Comparison of ENCODE assay signal across 10 mouse cellular contexts in genomic region chr5:120865336-120865860, GRCm38 (mm10). TPM values are rescaled to one million over a fixed set of nuclear protein-coding genes. Genes with fewer than 3 reads are reported as not detected.
DNase-seq lines count a peak whose midpoint lies in the region; ATAC-seq and TF ChIP-seq lines count a peak whose summit lies in the region.
"Had no signal": no experiment of that assay in that cellular context is flagged by ENCODE, and none has a peak within 500 bp of the region (broad histone marks: within the 10 kb centered on the region; RNA-seq: fewer than 3 reads in every experiment).

No protein-coding gene starts in this region.

- H3K9me3 ChIP-seq in forebrain, embryonic 14.5 days (replicated peaks; ENCODE audit: control insufficient read depth, low read length) = no peaks in the 10 kb centered on the region
- H3K9me3 ChIP-seq in forebrain, embryonic 12.5 days = no peaks in the 10 kb centered on the region
- H3K9me3 ChIP-seq: limb, embryonic 15.5 days had no signal

- peak; percentile 22 for DNase-seq in forebrain, embryonic 14.5 days (ENCODE audit: low spot score)
- no peak for DNase-seq in lung, adult 2 months
- no peak for DNase-seq in lung, postnatal 14 days
- DNase-seq in brain, embryonic 14.5 days (ENCODE audit: low read depth) = peak; percentile 39
- peak; percentile 5 for DNase-seq in retina, postnatal 7 days (ENCODE audit: low read depth, low spot score)
- no peak for DNase-seq in adrenal gland, postnatal 36 days
- no peak for DNase-seq in right cerebral cortex, postnatal 14 days

- 79% methylated on average over 3 of the region's 3 CpGs for WGBS in forebrain, embryonic 14.5 days
- WGBS in forebrain, embryonic 12.5 days = 71% methylated on average over 3 of the region's 3 CpGs
- WGBS in lung, adult 2 months = 66% methylated on average over 3 of the region's 3 CpGs

- H3K27me3 ChIP-seq in forebrain, embryonic 14.5 days (replicated peaks; ENCODE audit: control insufficient read depth, insufficient read depth, low read length) = no peaks in the 10 kb centered on the region
- no peaks in the 10 kb centered on the region for H3K27me3 ChIP-seq in forebrain, embryonic 12.5 days
- H3K27me3 ChIP-seq: limb, embryonic 15.5 days had no signal

- no peak overlapping the region for H3K4me2 ChIP-seq in forebrain, embryonic 14.5 days (ENCODE audit: low read length)
- H3K4me2 ChIP-seq in forebrain, embryonic 12.5 days = no peak overlapping the region
- H3K4me2 ChIP-seq: limb, embryonic 15.5 days had no signal

- H3K36me3 ChIP-seq in forebrain, embryonic 14.5 days (ENCODE audit: control insufficient read depth, insufficient read depth, low read length) = no peaks in the 10 kb centered on the region
- H3K36me3 ChIP-seq in forebrain, embryonic 12.5 days (replicated peaks) = no peaks in the 10 kb centered on the region
- H3K36me3 ChIP-seq: limb, embryonic 15.5 days had no signal

- H3K27ac ChIP-seq in forebrain, embryonic 14.5 days (ENCODE audit: low read depth, low read length) = no peak overlapping the region
- no peak overlapping the region for H3K27ac ChIP-seq in forebrain, embryonic 12.5 days
- H3K27ac ChIP-seq: limb, embryonic 15.5 days had no signal

- peak; percentile 28; the same call in 1 of the 2 replicates for TF ChIP-seq CTCF in lung, adult 2 months (IDR thresholded peaks at IDR 0.05; ENCODE audit: insufficient read depth, low read length)
- TF ChIP-seq CTCF in brain, embryonic 14.5 days (IDR thresholded peaks at IDR 0.05; ENCODE audit: borderline replicate concordance, extremely low read depth, insufficient read depth, insufficient read length) = peak; percentile 37; the same call in 1 of the 2 replicates

- ATAC-seq in forebrain, embryonic 14.5 days = no peak
- ATAC-seq in forebrain, embryonic 12.5 days (ENCODE audit: low FRiP score) = no peak

- H3K9ac ChIP-seq in forebrain, embryonic 14.5 days (ENCODE audit: low read length) = no peak overlapping the region
- no peak overlapping the region for H3K9ac ChIP-seq in forebrain, embryonic 12.5 days
- H3K9ac ChIP-seq: limb, embryonic 15.5 days had no signal

- H3K4me1 ChIP-seq in forebrain, embryonic 14.5 days (ENCODE audit: control insufficient read depth, insufficient read depth, low read length) = no peaks in the 10 kb centered on the region
- H3K4me1 ChIP-seq in forebrain, embryonic 12.5 days = no peaks in the 10 kb centered on the region
- H3K4me1 ChIP-seq in lung, adult 2 months (ENCODE audit: control insufficient read depth, insufficient read depth, low read length) = no peaks in the 10 kb centered on the region
- H3K4me1 ChIP-seq: limb, embryonic 15.5 days had no signal

- H3K4me3 ChIP-seq in forebrain, embryonic 14.5 days (ENCODE audit: low read depth, low read length) = no peak overlapping the region
- H3K4me3 ChIP-seq in forebrain, embryonic 12.5 days (replicated peaks) = no peak overlapping the region
- H3K4me3 ChIP-seq in lung, adult 2 months (replicated peaks; ENCODE audit: extremely low read depth, low read depth, low read length) = no peak overlapping the region
- H3K4me3 ChIP-seq: limb, embryonic 15.5 days had no signal

- no peak for TF ChIP-seq POLR2A in lung, adult 2 months (IDR thresholded peaks at IDR 0.05; ENCODE audit: borderline replicate concordance, extremely low read depth, low read depth, low read length)
- TF ChIP-seq POLR2A in brain, embryonic 14.5 days (IDR thresholded peaks at IDR 0.05; ENCODE audit: borderline replicate concordance, extremely low read depth, insufficient read depth, insufficient read length, poor library complexity, severe bottlenecking) = no peak

RNA-seq across cellular contexts. Expression of gene Oas1h, which starts 4.2 kb away (rescaled TPM):
- not detected in 2 replicates for polyA plus RNA-seq in forebrain, embryonic 14.5 days (2014; fragmentation: Nextera tagmentation; extraction: Ambion mirVana)
- not detected in 2 replicates for polyA plus RNA-seq in forebrain, embryonic 12.5 days (2016; fragmentation: Nextera tagmentation; extraction: Ambion mirVana)
- polyA plus RNA-seq in lung, adult 2 months (2012; rRNA removed) = not detected in 2 replicates
- not detected in 2 replicates for polyA plus RNA-seq in brain, embryonic 14.5 days (2012; rRNA removed)
- total RNA-seq in adrenal gland, postnatal 36 days (2021) = not detected
- polyA plus RNA-seq: limb, embryonic 15.5 days; spleen, adult 2 months had no signal

RNA-seq across cellular contexts. Expression of gene Oas1f, which starts 18.2 kb away (rescaled TPM):
- not detected in 2 replicates for polyA plus RNA-seq in forebrain, embryonic 14.5 days (2014; fragmentation: Nextera tagmentation; extraction: Ambion mirVana)
- not detected in 2 replicates for polyA plus RNA-seq in forebrain, embryonic 12.5 days (2016; fragmentation: Nextera tagmentation; extraction: Ambion mirVana)
- not detected in 2 replicates for polyA plus RNA-seq in lung, adult 2 months (2012; rRNA removed)
- not detected in 2 replicates for polyA plus RNA-seq in brain, embryonic 14.5 days (2012; rRNA removed)
- not detected for total RNA-seq in adrenal gland, postnatal 36 days (2021)
- polyA plus RNA-seq: spleen, adult 2 months had no signal

RNA-seq across cellular contexts. Expression of gene Oas1g, which starts 22.0 kb away (rescaled TPM):
- not detected in 2 replicates for polyA plus RNA-seq in forebrain, embryonic 14.5 days (2014; fragmentation: Nextera tagmentation; extraction: Ambion mirVana)
- not detected in 2 replicates for polyA plus RNA-seq in forebrain, embryonic 12.5 days (2016; fragmentation: Nextera tagmentation; extraction: Ambion mirVana)
- 1.4 and 1.6 TPM in 2 replicates for polyA plus RNA-seq in lung, adult 2 months (2012; rRNA removed)
- 0.10 and 0.16 TPM in 2 replicates for polyA plus RNA-seq in brain, embryonic 14.5 days (2012; rRNA removed)
- 1 to 10 TPM in 1 of 2 experiments, under 1 TPM in 1; 0.72 to 1.4 TPM for total RNA-seq in adrenal gland, postnatal 36 days (2021)

RNA-seq across cellular contexts. Expression of gene Oas1a, which starts 41.9 kb away (rescaled TPM):
- 0.41 and 0.80 TPM in 2 replicates for polyA plus RNA-seq in forebrain, embryonic 14.5 days (2014; fragmentation: Nextera tagmentation; extraction: Ambion mirVana)
- 0.41 and 0.72 TPM in 2 replicates for polyA plus RNA-seq in forebrain, embryonic 12.5 days (2016; fragmentation: Nextera tagmentation; extraction: Ambion mirVana)
- 6.0 and 7.2 TPM in 2 replicates for polyA plus RNA-seq in lung, adult 2 months (2012; rRNA removed)
- 0.32 and 0.56 TPM in 2 replicates for polyA plus RNA-seq in brain, embryonic 14.5 days (2012; rRNA removed)
- total RNA-seq in adrenal gland, postnatal 36 days (2021) = 1 to 10 TPM; 3.2 to 3.7 TPM

RNA-seq across cellular contexts. Expression of gene Oas1d, which starts 48.9 kb away (rescaled TPM):
- 0.11 and 0.14 TPM in 2 replicates for polyA plus RNA-seq in forebrain, embryonic 14.5 days (2014; fragmentation: Nextera tagmentation; extraction: Ambion mirVana)
- not detected in 2 replicates for polyA plus RNA-seq in forebrain, embryonic 12.5 days (2016; fragmentation: Nextera tagmentation; extraction: Ambion mirVana)
- polyA plus RNA-seq in lung, adult 2 months (2012; rRNA removed) = 0.05 TPM in 1 of 2 replicates, not detected in the other
- 0.11 TPM in 1 of 2 replicates, not detected in the other for polyA plus RNA-seq in brain, embryonic 14.5 days (2012; rRNA removed)
- not detected for total RNA-seq in adrenal gland, postnatal 36 days (2021)
- polyA plus RNA-seq: limb, embryonic 15.5 days; spleen, adult 2 months had no signal

Comparison
In these comparisons a context has a peak if more than half of its experiments do, and no peak if none do; other contexts are left out.
1. DNase-seq: peak in forebrain, embryonic 14.5 days (single experiment), brain, embryonic 14.5 days (single experiment) and retina, postnatal 7 days (single experiment); none in lung, adult 2 months (single experiment), lung, postnatal 14 days (single experiment), adrenal gland, postnatal 36 days (0 of 2) and right cerebral cortex, postnatal 14 days (single experiment).